Mouse (Mus musculus): ENCODE data around the gene Gng11. TPM values are rescaled to one million over a fixed set of nuclear protein-coding genes. Genes with fewer than 3 reads are reported as not detected.

Gng11 gene
- polyA plus RNA-seq, 1 experiment from 2014 or later = 21.8 TPM

DNA sequence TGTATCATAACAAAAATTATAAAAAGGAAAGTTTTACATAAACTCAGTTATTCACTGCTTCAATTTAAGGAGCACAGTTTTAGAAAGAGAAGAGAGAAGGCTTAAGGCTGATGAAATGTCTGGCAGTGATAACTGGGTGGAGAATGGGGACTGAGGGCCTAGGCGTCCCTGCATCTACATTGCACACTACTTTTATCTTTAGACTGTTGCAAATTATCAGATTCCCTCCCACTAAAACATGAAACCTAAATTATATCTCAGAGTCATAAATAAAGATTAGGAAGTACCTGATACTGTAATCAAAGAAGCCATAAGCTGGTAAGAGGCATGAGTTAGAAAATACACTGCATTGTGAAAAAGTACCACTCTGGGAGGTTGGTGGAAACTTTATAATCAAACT, 38.1 kb downstream of the Gng11 start:
- Histone ChIP-seq H3K9ac (ENCODE audit: low read depth, low read length) (no peak overlapping the region), H3K27ac (ENCODE audit: low read length) (no peak overlapping the region), H3K27me3 (ENCODE audit: control insufficient read depth, insufficient read depth, low read depth, low read length) (no peaks in the 10 kb centered on the region), H3K4me3 (ENCODE audit: low read depth, low read length) (no peak overlapping the region), H3K4me2 (ENCODE audit: low read length) (no peak overlapping the region), H3K9me3 (replicated peaks; ENCODE audit: control insufficient read depth, low read length, poor library complexity, severe bottlenecking) (no peaks in the 10 kb centered on the region), H3K36me3 (ENCODE audit: control insufficient read depth, insufficient read depth, low read length) (no peaks in the 10 kb centered on the region), H3K4me1 (ENCODE audit: control insufficient read depth, insufficient read depth, low read length) (no peaks in the 10 kb centered on the region)
- no peak for ATAC-seq
- 83% methylated on average over 1 of the region's 1 CpGs for WGBS

DNA sequence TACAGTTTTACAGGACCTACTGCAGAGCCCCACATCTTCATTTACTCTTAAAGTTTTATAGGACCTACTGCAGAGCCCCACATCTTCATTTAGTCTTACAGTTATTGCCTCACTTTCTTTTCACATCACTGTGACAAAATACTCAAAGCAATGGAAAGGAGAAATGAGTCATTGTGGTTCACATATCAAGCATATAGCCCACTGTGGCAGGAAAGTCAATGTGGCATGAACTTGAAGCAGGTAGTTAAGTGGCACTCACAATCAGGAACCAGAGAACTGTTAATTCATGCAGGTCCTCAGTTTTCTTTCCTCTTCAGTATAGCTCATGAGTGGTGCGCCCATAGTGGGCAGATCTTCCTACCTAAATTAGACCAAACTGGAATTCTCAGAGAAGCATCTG, 43.5 kb downstream of the Gng11 start:
- no peak overlapping the region for H3K4me3 ChIP-seq (ENCODE audit: low read depth, low read length)
- 100% methylated on average over 1 of the region's 1 CpGs for WGBS

GRCm38 (mm10) chr6:4052843-4053242, 49.1 kb downstream of the Gng11 start:
- no peaks in the 10 kb centered on the region for H3K27me3 ChIP-seq (ENCODE audit: control insufficient read depth, insufficient read depth, low read depth, low read length)
- no peak overlapping the region for H3K9ac ChIP-seq (ENCODE audit: low read depth, low read length)
- WGBS = 76% methylated on average over 1 of the region's 1 CpGs
- H3K4me3 ChIP-seq (ENCODE audit: low read depth, low read length) = no peak overlapping the region
- no peak overlapping the region for H3K27ac ChIP-seq (ENCODE audit: low read length)
- H3K4me2 ChIP-seq (ENCODE audit: low read length) = no peak overlapping the region
- ATAC-seq = no peak
- no peaks in the 10 kb centered on the region for H3K36me3 ChIP-seq (ENCODE audit: control insufficient read depth, insufficient read depth, low read length)
- no peaks in the 10 kb centered on the region for H3K9me3 ChIP-seq (replicated peaks; ENCODE audit: control insufficient read depth, low read length, poor library complexity, severe bottlenecking)
- no peaks in the 10 kb centered on the region for H3K4me1 ChIP-seq (ENCODE audit: control insufficient read depth, insufficient read depth, low read length)

More for the DNA sequence above, 43.5 kb downstream of the Gng11 start:
- no peak for ATAC-seq
- Histone ChIP-seq H3K4me2 (ENCODE audit: low read length) (no peak overlapping the region), H3K4me1 (ENCODE audit: control insufficient read depth, insufficient read depth, low read length) (no peaks in the 10 kb centered on the region), H3K27ac (ENCODE audit: low read length) (no peak overlapping the region), H3K9ac (ENCODE audit: low read depth, low read length) (no peak overlapping the region), H3K27me3 (ENCODE audit: control insufficient read depth, insufficient read depth, low read depth, low read length) (no peaks in the 10 kb centered on the region), H3K9me3 (replicated peaks; ENCODE audit: control insufficient read depth, low read length, poor library complexity, severe bottlenecking) (no peaks in the 10 kb centered on the region), H3K36me3 (ENCODE audit: control insufficient read depth, insufficient read depth, low read length) (no peaks in the 10 kb centered on the region)

GRCm38 (mm10) chr6:4054387-4054786, 50.7 kb downstream of the Gng11 start:
- 86% methylated on average over 4 of the region's 4 CpGs for WGBS

More at GRCm38 (mm10) chr6:4054387-4054786, 50.7 kb downstream of the Gng11 start:
- no peak for ATAC-seq
- no peak overlapping the region for H3K4me3 ChIP-seq (ENCODE audit: low read depth, low read length)
- no peak overlapping the region for H3K4me2 ChIP-seq (ENCODE audit: low read length)
- no peak overlapping the region for H3K27ac ChIP-seq (ENCODE audit: low read length)
- no peaks in the 10 kb centered on the region for H3K9me3 ChIP-seq (replicated peaks; ENCODE audit: control insufficient read depth, low read length, poor library complexity, severe bottlenecking)
- H3K36me3 ChIP-seq (ENCODE audit: control insufficient read depth, insufficient read depth, low read length) = no peaks in the 10 kb centered on the region
- H3K4me1 ChIP-seq (ENCODE audit: control insufficient read depth, insufficient read depth, low read length) = no peaks in the 10 kb centered on the region
- no peak overlapping the region for H3K9ac ChIP-seq (ENCODE audit: low read depth, low read length)
- H3K27me3 ChIP-seq (ENCODE audit: control insufficient read depth, insufficient read depth, low read depth, low read length) = no peaks in the 10 kb centered on the region

Other genes with a start within 250 kb of the Gng11 start
- gene Calcr, start 239.2 kb upstream of the Gng11 start, polyA plus RNA-seq (2015; fragmentation: Nextera tagmentation; extraction: Ambion mirVana) = 8.9 and 9.6 TPM in 2 replicates
- 0.34 and 0.40 TPM in 2 replicates for gene Tfpi2, start 15.0 kb upstream of the Gng11 start, polyA plus RNA-seq (2015; fragmentation: Nextera tagmentation; extraction: Ambion mirVana)
- 0.24 TPM in 1 of 2 replicates, not detected in the other for gene Gngt1, start 10.1 kb upstream of the Gng11 start, polyA plus RNA-seq (2015; fragmentation: Nextera tagmentation; extraction: Ambion mirVana)
- 26.5 and 26.9 TPM in 2 replicates for gene Bet1, start 83.1 kb downstream of the Gng11 start, polyA plus RNA-seq (2015; fragmentation: Nextera tagmentation; extraction: Ambion mirVana)

All from midbrain, embryonic 16.5 days (tissue).